Mouse (Mus musculus) hematopoietic stem cell, adult 5-6 weeks (primary cell): ENCODE measurements around the gene Tmem120b. TPM values are rescaled to one million over a fixed set of nuclear protein-coding genes. Genes with fewer than 3 reads are reported as not detected.

Experiments
- ATAC-seq, 2 experiments: fragments of 125-278 bp in 1 of 2; replicated peaks in 1 of 2; 2 replicates each; pipeline ENCODE4 v1.8.0; 2016 to 2017; ENCODE audit warnings: inconsistent platforms in 2 of 2, mild to moderate bottlenecking in 2 of 2, moderate number of reproducible peaks in 2 of 2, low read depth in 1 of 2, moderate TSS enrichment in 1 of 2; ENCODE audit not compliant: low FRiP score in 2 of 2, poor library complexity in 2 of 2, severe bottlenecking in 2 of 2, insufficient read depth in 1 of 2, low TSS enrichment in 1 of 2
- total RNA-seq: library from RNA; stranded (forward); fragments of 172-1452, 232-1000 nt; gene quantifications from 2 replicates; pipeline ENCODE4 v1.2.3, GENCODE M21; 2017

Tmem120b gene
- total RNA-seq, 1 experiment from 2014 or later = 2.7 TPM

DNA sequence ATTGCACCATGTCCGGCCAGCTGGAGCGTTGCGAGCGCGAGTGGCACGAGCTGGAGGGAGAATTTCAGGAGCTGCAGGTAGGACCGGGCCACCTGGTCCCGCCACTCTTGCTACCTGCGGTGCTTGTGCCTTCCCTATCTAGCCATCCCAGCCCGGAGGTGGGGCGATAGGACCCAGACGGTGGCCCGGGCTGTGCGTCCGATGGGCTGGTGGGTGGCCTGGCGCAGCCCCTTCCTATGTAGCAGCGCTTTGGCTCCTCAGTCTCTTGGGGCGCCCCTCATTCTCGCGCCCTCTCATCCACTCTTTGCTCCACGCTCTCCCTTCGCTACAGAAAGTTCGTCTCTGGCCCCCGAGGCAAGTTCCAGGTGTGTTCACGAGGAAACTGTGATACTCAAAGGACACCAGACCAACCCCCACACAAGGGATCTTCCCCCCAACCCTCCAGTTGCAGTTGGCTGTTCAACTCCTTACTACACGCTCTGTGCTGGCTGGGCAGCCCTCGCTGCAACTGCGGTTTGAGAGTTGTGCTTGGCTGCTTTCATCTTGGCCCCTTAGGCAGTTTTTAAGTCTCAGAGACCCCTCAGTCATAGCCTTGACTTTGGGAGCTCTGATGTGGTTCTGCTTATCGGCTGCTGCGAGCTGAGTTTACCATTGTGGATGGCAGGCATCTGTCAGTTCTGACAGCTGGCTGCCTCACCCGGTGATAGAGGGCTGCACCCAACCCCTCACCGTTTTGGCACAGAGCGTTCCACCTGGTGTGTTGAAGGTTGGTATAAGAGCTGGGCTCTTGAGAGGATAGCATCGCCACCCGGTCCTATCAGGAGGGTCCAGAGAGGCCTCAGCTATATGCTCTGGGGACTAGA, 8.4 kb downstream of the Tmem120b start:
- ATAC-seq = peak; percentile 23 to 39; a peak in 3 of 4 replicates

DNA sequence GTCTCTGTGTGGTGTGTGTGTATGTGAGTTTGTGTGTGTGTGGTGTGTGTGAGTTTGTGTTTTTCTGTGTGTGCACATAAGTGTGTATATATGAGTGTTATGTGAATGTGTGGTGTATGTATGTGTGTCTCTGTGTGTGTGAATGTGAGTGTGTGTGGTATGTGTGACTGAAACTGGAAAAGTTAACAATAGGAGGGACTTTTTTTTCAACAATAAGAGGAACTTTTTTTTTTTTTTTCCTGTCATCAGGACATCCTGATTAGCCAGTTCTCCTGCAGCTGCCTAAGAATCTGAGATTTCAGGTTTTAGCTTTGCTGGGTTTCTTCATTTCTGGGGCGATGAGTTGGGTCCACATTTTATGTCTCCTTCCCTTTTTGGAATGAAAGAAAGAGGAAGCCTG, 11.4 kb downstream of the Tmem120b start:
- ATAC-seq = no peak

DNA sequence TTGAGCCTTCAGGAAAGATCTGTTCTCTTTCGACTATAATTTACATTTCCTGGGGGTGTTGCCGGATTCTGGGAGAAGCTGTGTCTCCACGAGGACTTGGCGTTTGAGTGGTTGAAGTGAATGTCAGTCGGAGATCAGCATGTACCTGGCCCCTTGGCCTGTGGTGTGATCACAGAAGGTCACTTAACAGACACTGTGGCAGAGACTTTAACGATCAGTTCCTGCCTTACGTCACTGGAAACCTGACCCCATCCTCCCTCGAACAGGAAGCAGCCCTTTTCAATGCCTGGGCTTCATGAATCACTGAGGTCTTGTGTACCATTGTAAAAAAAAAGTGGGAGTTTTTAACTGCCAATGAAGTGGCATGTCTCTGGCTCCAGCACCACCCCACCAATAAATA, 11.8 kb downstream of the Tmem120b start:
- ATAC-seq = no peak

DNA sequence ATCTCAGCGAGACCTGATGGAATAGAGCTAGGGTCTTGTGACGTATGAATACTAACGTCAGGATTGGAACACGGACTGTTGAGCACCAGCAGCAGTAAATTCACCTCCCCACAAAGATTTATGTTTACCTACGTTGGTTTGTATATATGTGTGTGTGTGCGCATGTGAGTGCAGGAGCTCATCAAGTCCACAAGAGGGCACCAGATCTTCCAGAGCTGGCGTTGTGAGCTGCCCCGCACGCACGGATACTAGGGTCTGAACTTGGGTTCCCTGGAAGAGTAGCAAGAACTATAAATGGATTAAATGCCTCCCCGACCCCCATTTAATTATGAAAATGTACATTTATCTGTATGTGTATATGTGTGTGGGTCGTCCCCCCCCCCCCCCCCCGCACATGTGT, 12.3 kb downstream of the Tmem120b start:
- no peak for ATAC-seq

DNA sequence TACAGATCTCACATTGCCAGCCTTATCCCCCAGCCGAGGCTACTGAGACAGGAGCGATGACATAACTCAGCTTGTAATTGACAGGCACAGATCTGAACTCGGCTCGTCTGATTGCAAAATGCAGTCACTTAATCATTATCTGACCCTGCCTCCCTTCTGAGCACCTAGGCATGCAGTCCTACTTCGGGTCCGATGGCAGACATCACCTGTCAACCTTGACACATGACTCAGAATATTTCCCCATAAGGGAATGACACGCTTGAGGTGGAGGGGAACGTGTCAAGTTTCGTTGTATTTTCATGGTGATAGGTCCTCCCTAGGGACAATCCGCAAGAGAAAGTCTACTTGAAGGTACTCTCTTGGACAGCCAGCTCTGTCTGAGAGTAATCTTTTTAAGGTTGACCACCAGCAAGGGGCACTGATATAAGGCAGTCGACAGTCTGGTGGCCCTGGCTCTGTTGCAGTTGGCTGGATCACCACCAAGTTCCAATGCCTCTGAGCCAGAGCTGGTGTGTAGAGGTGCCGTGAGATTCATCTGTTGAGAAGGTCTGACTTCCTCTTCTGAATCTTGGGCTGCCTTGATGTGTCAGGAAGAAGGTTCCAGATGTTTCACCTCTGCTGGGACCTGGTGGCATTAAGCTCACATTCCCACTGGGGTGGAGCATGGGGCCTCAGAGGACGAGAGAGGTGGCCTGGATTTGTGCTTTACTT, 15.3 kb downstream of the Tmem120b start:
- ATAC-seq = no peak

DNA sequence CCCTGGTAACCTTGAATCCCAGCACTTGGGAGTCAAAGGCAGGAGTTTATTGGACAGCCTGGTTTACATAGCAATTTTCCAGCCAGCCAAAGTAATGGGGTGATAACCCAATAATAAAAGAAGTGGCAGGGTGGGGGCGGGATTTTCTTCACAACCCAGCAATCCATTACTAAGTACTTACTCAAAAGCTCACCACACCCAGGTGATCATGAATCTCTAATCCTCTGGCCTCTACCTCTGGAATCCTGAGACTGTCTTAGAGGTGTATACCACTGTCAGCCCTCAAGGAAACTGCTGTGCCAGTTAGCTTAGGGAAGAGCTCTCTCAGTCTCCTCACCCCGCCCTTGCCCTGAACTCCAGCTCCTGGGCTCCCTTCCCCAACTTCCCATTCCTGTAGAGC, 18.3 kb downstream of the Tmem120b start:
- no peak for ATAC-seq

DNA sequence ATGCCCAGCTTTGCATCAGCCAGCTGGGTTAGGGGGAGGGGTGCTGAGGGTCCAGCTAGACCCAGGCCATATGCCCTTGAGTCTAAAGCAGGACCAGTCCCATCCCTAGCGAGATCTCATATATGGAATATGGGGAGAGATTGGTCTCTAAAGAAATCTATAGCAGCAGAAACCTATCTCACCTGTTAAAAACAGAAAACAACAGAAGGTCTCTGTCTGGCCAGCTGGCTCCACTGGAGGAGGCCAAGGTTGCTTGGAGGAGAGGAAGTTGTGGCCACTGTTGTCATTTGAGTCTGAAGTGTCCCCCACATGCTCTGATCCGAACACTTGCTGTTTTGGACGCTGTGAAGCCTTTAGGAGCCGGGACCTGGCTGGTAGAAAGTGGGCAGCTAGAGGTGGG, 20.6 kb downstream of the Tmem120b start:
- ATAC-seq = no peak

DNA sequence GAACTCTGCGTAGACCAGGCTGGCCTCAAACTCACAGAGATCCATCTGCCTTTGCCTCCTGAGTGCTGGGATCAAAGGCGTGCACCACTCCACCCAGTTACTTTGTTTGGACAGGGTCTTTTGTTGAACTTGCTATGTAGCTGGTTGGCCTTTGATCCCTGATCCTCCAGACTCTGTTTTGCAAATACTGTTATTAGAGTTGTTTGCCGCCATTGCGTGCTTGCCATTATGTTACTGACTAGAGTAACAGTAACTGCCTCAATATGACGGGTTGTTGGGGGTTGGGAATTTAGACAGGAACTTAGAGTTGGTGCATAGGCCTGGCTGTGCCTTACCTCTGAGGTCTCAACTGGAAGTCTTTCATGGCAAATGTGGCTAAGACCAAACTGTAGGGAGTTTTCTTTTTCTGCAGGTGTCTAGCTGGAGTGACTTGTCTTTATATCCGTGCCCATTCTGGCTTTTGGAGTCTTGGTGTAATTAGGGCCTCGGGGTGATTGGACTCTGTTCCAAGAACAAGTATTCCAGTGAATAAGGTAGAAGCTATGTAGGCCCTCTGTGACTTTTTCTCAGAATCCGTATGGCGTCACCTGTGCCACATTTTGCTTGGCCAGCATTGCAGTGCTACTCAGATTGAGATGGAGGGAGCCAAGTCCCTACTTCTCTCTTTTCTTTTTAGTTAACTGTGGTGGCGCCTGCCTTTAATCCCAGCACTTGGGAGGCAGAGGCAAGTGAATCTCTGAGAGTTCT, 22.5 kb downstream of the Tmem120b start:
- no peak for ATAC-seq

DNA sequence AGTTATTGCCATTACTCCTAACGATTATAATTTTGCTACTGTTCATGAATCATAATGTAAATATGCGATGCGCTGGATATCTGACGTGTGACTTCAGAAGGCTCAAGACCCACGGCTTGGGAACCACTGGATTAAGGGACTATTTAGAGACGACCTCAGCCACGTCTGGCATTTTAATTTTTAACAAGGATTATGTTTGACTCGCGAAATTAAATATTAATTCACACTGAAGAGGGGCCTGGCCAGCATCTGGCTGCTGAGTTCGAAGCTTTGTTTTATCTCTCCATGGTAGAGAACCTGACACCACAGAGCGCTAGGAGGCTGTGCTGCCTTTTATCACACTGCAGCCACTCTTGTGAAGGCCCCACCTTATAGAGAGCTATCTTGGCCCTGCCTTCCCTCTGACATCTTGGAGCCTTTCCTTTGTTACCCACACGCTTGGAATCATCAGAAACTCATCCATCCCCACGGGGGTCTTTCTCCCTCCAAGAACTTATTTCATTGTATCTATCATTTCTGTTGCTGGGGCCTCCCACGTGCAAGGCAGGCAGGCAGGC, 24.9 kb downstream of the Tmem120b start:
- no peak; a peak in 2 of 4 replicates for ATAC-seq

DNA sequence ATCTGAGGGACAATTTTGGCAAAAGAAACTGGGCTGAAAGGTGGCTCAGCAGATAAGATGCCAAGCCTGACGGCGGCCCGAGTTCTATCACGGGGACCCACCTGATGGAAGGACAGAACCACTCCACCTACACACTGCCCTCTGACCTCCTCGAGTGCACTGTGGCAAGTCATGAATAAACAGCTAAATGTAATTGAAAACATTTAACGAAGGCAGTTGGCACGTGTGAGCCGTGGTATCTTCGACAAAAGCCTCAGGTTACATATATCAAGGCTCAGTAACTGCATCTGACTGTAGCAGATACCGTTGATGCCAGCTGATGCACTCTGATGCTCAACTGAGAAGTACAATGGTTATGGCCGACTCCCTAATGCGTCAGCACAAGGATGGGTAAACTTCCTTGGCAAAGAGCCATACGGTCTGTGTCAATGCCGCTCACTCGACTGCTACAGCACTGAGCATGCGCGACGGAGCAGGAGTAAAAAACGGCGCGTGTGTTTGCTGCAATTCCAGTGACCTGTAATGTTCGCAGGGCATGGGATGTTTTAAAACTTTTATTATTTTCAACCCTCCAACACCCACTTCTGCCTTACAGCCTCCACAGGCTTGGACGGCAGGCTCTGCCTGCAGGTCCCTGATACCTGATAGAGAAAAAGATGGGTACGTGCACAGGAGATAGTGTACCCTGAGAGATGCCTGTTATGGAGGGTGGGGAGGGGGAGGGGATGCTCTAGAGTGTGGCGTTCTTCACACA, 26.2 kb downstream of the Tmem120b start:
- peak in 1 of 2 experiments; percentile 57; a peak in 1 of 4 replicates for ATAC-seq

DNA sequence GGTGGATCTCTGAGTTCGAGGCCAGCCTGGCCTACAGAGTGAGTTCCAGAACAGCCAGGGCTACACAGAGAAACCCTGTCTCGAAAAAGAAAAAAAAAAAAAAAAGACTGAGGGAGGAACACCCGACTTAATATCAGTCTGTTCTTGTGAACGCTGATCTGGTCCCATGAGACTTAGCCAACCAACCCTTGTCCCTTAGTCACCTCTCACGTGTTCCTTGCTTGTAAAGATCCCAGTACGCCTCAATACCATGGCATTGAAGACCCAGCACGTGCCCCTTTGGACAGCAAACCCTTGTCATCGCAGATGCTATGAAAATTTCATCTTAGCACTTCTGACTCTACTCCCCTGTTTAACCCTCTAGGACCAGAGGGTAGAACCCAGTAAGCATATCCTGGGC, 28.1 kb downstream of the Tmem120b start:
- no peak for ATAC-seq

DNA sequence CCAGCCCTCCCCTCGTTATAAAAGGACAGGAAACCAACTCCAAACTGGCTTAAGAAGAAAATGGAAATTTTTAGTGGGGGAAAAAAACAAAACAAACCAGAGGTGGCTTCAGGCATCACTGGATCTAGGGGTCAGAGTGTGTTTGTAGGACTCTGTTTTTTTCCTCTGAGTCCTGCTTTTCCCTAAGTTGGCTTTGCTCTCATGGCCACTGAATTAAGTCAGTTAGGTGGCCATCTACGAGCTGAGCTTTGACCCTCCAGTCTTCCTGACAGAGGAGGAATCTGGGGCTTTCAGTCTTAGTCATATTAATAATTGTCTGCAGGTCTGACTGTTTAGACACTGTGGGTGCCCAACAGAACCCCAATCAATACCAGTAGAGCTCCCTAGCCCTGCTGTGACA, 30.3 kb downstream of the Tmem120b start:
- ATAC-seq = no peak

DNA sequence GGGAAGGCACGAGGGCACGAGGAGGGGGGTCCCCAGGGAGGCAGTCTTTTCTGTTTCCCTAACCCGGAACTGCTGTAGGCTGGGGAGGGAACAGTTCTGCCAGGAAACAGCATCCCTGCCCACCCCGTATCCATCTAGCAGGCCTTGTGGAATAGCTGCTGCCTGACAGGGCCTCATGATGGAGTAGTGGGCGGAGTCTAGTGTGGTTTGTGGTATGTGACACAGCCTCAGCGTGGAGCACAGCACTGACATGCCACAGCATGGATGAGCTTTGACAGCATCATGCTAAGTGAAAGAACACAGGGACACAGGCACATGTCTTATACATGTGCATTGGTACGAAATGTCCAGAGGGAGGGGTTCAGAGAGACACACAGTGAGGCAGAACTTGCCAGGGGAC, 34.2 kb downstream of the Tmem120b start:
- ATAC-seq = peak; percentile 27 to 56; a peak in 2 of 4 replicates

DNA sequence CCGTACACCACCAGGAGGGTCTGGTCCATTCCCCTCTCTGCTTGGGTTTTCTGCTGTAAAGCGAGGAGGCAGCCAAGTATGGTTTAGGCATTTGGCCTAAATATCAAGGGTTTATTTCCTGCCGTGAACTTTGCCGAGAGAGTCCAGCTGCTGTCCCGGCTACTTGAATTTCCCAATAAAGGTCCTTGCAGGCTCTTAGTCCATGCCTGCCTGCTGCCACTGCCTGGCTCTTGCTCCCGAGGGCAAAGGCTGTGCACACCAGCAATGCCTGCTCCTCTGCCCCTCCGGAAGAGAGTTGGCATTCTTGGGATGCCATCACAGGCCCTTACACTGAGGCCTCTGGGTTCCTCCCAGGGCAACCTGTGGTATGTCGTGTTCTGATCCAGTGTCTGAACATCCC, 35.3 kb downstream of the Tmem120b start:
- ATAC-seq = no peak

DNA sequence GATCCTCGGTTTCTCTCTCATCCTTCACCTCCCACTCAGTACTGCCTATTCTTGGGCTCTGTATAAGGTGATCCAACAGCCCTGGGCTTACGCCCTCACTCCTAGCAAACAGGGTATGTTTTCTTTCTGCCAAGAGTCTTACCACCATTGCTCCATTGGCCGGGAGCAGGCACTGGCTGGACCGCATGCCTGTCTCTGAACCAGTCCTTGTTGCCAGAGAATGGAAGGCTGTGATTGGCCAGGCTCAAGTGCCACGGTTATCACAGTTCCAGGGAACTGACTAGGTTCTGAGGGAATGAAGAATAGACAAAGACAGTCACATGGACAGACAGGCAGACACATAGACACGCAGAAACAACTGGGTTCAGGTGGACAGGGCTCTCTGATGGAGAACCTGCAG, 36.6 kb downstream of the Tmem120b start:
- no peak for ATAC-seq

DNA sequence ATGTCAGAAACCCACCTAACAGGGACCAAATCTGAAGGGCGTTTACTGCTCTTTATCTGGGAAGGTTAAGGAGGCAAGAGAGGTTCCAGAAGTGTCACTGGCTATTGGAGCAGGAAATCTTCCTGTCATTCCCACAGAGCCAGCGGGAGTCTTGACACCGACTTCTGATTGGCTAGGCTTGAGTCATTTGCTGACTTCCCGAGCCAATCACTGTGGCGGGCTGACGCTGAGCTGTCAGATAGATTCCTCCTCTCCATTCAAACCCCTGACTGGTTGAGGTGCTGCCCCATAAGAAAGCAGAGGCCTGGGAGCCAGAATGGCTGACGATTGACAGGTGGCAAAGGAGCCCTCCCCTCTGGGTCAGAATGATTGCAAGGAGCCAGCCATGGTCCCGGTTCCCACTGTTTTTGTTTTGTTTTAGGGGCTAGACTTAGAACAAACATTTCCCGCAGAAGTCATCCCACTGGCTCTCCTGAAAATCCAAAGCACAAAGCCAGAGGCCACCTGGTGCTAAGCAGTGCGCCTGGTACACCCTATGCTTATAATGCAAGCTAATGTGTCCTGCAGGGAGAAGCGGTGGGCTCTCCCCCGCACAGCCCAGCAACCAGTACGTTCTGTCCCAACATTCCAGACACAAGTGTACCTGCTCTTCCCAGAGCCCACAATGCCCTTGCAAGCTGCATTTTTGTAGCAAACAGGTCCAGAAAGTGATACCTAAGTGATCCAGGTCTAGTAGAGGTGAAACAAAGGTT, 41.4 kb downstream of the Tmem120b start:
- no peak for ATAC-seq
